Mouse (Mus musculus) spleen, embryonic (tissue): ENCODE data around the gene Iqsec2.

Experiments used
- CTCF ChIA-PET: fragments of 350-600 bp; sonication (Branson Sonifier 250); formaldehyde crosslinking; loops from one replicate; lab custom pipeline; 2022; lab: Charles Lee

Gene Iqsec2

GRCm38 (mm10) chrX:152143941-152144741 lies at the start of gene Iqsec2:
Gene Iqsec2 (plus strand): TSS chrX:152144268.
- CTCF ChIA-PET: no interaction called here

GRCm38 (mm10) chrX:152097572-152097971 lies 46.5 kb upstream of the Iqsec2 start:
- CTCF ChIA-PET: no interaction called here

- CTCF ChIA-PET: no interaction called here
These were observed 22.4 kb upstream of the Iqsec2 start for GRCm38 (mm10) chrX:152121687-152122086.

DNA sequence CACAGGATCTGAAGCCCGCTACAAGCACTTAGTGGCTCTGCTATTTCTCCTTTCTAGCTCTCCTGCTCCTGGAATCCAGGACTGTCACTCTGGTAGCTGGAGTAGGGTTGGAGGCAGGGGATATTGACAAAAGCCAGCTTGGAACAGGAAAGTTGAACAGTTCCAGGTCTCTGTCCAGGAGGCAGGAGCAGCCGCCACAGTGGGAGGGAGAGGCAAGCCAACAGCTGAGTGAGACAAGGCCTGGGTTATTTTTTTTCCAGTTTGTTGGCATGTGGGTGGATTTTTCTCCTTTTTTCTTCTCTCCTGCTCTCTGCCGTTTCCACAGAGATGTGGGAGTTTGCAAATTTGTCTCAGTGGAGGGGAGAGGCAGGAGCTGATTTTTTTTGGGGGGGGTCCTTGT lies 13.3 kb upstream of the Iqsec2 start:
- CTCF ChIA-PET: interaction anchor here (0.6 kb wide), 1 partner anchor 14 kb away, joined by 3 read pairs; no protein-coding TSS in a partner anchor

- CTCF ChIA-PET: no interaction called here
These were observed 12.0 kb upstream of the Iqsec2 start for GRCm38 (mm10) chrX:152132029-152132428.

- CTCF ChIA-PET: no interaction called here
These were observed 8.9 kb upstream of the Iqsec2 start for GRCm38 (mm10) chrX:152135195-152135594.

DNA sequence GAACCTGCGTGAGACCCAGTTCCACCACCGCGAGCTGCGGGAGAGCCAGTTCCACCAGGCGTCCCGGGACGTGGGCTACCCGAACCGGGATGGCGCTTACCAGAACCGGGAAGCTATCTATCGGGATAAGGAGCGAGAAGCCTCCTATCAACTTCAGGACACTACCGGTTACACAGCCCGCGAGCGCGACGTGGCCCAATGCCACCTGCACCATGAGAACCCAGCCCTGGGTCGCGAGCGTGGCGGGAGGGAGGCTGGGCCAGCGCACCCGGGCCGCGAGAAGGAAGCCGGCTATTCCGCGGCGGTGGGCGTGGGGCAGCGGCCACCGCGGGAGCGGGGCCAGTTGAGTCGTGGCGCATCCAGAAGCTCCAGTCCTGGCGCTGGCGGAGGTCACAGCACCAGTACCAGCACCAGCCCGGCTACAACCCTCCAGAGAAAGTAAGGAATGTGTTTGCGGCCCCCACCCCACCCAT lies 710 bp downstream of the Iqsec2 start:
- CTCF ChIA-PET: no interaction called here

GRCm38 (mm10) chrX:152146150-152146549 lies 2.1 kb downstream of the Iqsec2 start:
- CTCF ChIA-PET: interaction anchor here (0.7 kb wide), 1 partner anchor 539 kb away, joined by 12 read pairs; no protein-coding TSS in a partner anchor

GRCm38 (mm10) chrX:152146691-152147090 lies 2.6 kb downstream of the Iqsec2 start:
- CTCF ChIA-PET: no interaction called here

GRCm38 (mm10) chrX:152147451-152148116 lies 3.5 kb downstream of the Iqsec2 start:
- CTCF ChIA-PET: no interaction called here

GRCm38 (mm10) chrX:152148706-152149105 lies 4.6 kb downstream of the Iqsec2 start:
- CTCF ChIA-PET: no interaction called here

- CTCF ChIA-PET: no interaction called here
These were observed 7.6 kb downstream of the Iqsec2 start for GRCm38 (mm10) chrX:152151709-152152108.

GRCm38 (mm10) chrX:152158294-152158693 lies 14.2 kb downstream of the Iqsec2 start:
- CTCF ChIA-PET: no interaction called here

GRCm38 (mm10) chrX:152161404-152161803 lies 17.3 kb downstream of the Iqsec2 start:
- CTCF ChIA-PET: no interaction called here

DNA sequence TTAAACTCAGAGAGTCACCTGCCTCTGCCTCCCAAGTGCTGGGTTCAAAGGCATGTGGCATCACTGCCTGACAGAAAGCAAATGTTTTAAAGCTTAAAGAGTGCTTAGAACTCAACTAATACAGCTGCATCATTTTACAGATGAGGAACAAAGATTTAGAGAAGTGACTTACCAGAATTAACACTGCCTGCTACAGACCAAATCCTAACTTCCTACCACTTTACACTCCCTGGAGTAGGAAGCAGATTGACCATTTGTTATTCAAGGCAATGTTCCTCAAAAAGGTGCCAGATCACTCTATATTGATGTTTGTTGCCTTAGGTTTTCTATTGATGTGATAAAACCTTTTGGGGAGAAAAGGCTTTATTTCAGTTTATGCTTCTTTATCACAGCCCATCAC lies 20.0 kb downstream of the Iqsec2 start:
- CTCF ChIA-PET: no interaction called here

DNA sequence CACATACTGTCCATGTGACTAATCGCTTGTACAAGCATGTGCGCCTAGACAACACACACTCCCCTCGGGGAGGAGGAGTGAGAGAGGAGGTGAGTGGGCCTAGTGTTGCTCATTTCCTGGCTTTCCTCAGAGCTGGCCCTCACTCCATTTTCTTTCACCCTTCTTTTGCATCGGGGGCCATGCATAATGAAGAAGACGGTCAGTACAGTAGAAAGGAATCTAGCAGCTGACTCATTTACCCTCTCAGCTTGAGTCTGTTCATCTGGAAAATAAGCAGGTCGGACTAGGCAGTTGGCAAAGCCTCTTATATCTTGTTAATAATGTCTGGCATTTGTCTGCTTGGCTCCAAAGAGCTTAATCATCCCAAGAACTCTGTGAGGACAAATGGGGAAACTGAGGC lies 22.1 kb downstream of the Iqsec2 start:
- CTCF ChIA-PET: no interaction called here

DNA sequence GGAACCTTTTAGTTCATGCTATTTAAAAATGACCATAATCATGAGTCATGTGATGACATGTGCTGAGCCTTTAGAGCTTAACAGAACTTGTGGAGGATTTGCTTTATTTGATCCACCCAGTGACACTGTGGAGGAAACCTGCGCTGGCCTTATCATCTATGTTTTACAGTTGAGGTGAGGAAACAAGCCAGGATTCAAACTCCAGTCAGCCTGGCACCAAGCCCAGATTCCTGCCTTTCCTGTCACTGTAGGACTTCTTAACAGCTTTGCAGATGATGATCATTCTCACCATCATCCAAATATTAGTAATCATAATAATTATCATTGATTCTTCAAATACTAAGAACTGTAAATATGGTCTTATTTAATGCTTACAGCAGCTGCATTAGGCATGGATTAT lies 24.5 kb downstream of the Iqsec2 start:
- CTCF ChIA-PET: no interaction called here

GRCm38 (mm10) chrX:152171041-152172026 lies 27.3 kb downstream of the Iqsec2 start:
- CTCF ChIA-PET: interaction anchor here (0.8 kb wide), 1 partner anchor 75 kb away, joined by 3 read pairs; no protein-coding TSS in a partner anchor

GRCm38 (mm10) chrX:152172487-152172935 lies 28.4 kb downstream of the Iqsec2 start:
- CTCF ChIA-PET: no interaction called here

- CTCF ChIA-PET: no interaction called here
These were observed 31.2 kb downstream of the Iqsec2 start for GRCm38 (mm10) chrX:152175284-152175683.

GRCm38 (mm10) chrX:152177897-152178296 lies 33.8 kb downstream of the Iqsec2 start:
- CTCF ChIA-PET: no interaction called here
